Mouse (Mus musculus): ENCODE measurements around the gene Tet3. TPM values are rescaled to one million over a fixed set of nuclear protein-coding genes. Genes with fewer than 3 reads are reported as not detected.
"Not testable (repeated sequence)": the region's sequence is repeated elsewhere in the genome, so short reads cannot be mapped to it uniquely, and the experiment has no call there.

Gene Tet3
- total RNA-seq, 2 experiments from 2014 or later = 86.4 to 87.3 TPM

- peak in 1 of 2 experiments; percentile 45 for DNase-seq (ENCODE audit: low spot score in 2 of 2)
- intact Hi-C loops (cut with DNase I) = loop anchor here (5.0 to 10.0 kb wide), 2 partner anchors 138 to 319 kb away; partner anchors contain the start of gene Slc4a5
Measured at GRCm38 (mm10) chr6:83352666-83353410, 106.0 kb downstream of the Tet3 start.

GRCm38 (mm10) chr6:83351490-83352160 is 107.3 kb downstream of the Tet3 start:
- intact Hi-C loops (cut with DNase I) = loop anchor here (5.0 to 10.0 kb wide), 2 partner anchors 137 to 321 kb away; partner anchors contain the start of gene Slc4a5
- no peak for DNase-seq (ENCODE audit: low spot score in 2 of 2)

- intact Hi-C loops (cut with DNase I) = loop anchor here (5.0 to 10.0 kb wide), 2 partner anchors 136 to 321 kb away; partner anchors contain the start of gene Slc4a5
Measured at GRCm38 (mm10) chr6:83350851-83351405, 108.0 kb downstream of the Tet3 start.

GRCm38 (mm10) chr6:83350172-83350571 is 108.7 kb downstream of the Tet3 start:
- intact Hi-C loops (cut with DNase I) = loop anchor here (5.0 to 10.0 kb wide), 2 partner anchors 135 to 322 kb away; partner anchors contain the start of gene Slc4a5
- no peak for DNase-seq (ENCODE audit: low spot score in 2 of 2)

More at GRCm38 (mm10) chr6:83350851-83351405, 108.0 kb downstream of the Tet3 start:
- DNase-seq (ENCODE audit: low spot score in 2 of 2) = no peak

GRCm38 (mm10) chr6:83349274-83349958 is 109.5 kb downstream of the Tet3 start:
- intact Hi-C loops (cut with DNase I) = loop anchor here (2.0 kb wide), 1 partner anchor 157 kb away; the partner anchor contains the start of gene Dguok

GRCm38 (mm10) chr6:83348873-83349272 is 110.0 kb downstream of the Tet3 start, which contains the start of gene Bola3:
Gene Bola3 (plus strand): TSS chr6:83349147.
- DNase-seq (ENCODE audit: low spot score in 2 of 2) = peak; percentile 39 to 42
- intact Hi-C loops (cut with DNase I) = loop anchor here (2.0 kb wide), 1 partner anchor 158 kb away; the partner anchor contains the start of gene Dguok

More at GRCm38 (mm10) chr6:83349274-83349958, 109.5 kb downstream of the Tet3 start:
- DNase-seq (ENCODE audit: low spot score in 2 of 2) = peak; percentile 86 to 88

- DNase-seq (ENCODE audit: low spot score in 2 of 2) = no peak
- intact Hi-C loops (cut with DNase I) = loop anchor here (2.0 kb wide), 1 partner anchor 159 kb away; the partner anchor contains the start of gene Dguok
Measured at GRCm38 (mm10) chr6:83347916-83348315, 111.0 kb downstream of the Tet3 start.

GRCm38 (mm10) chr6:83345285-83345684 is 113.6 kb downstream of the Tet3 start:
- intact Hi-C loops (cut with DNase I) = not testable (repeated sequence)

GRCm38 (mm10) chr6:83342957-83343356 is 115.9 kb downstream of the Tet3 start:
- intact Hi-C loops (cut with DNase I) = no loop called here

More at GRCm38 (mm10) chr6:83345285-83345684, 113.6 kb downstream of the Tet3 start:
- not testable (repeated sequence) for DNase-seq (ENCODE audit: low spot score in 2 of 2)

GRCm38 (mm10) chr6:83341387-83341786 is 117.5 kb downstream of the Tet3 start:
- no peak for DNase-seq (ENCODE audit: low spot score in 2 of 2)
- intact Hi-C loops (cut with DNase I) = no loop called here

More at GRCm38 (mm10) chr6:83342957-83343356, 115.9 kb downstream of the Tet3 start:
- no peak for DNase-seq (ENCODE audit: low spot score in 2 of 2)

GRCm38 (mm10) chr6:83327591-83328190 is 131.2 kb downstream of the Tet3 start:
- DNase-seq (ENCODE audit: low spot score in 2 of 2) = no peak
- intact Hi-C loops (cut with DNase I) = no loop called here

- intact Hi-C loops (cut with DNase I) = no loop called here
- no peak for DNase-seq (ENCODE audit: low spot score in 2 of 2)
Measured at GRCm38 (mm10) chr6:83326761-83327160, 132.1 kb downstream of the Tet3 start.

- intact Hi-C loops (cut with DNase I) = no loop called here
- no peak for DNase-seq (ENCODE audit: low spot score in 2 of 2)
Measured at GRCm38 (mm10) chr6:83326394-83326736, 132.5 kb downstream of the Tet3 start.

- DNase-seq (ENCODE audit: low spot score in 2 of 2) = peak; percentile 94 to 96
- intact Hi-C loops (cut with DNase I) = no loop called here
Measured at GRCm38 (mm10) chr6:83325525-83326393, 133.1 kb downstream of the Tet3 start, which contains the start of the genes Mthfd2 and Mob1a. Gene Mthfd2 (minus strand): TSS chr6:83325908. Gene Mob1a (plus strand): TSS chr6:83326016.

- intact Hi-C loops (cut with DNase I) = no loop called here
- DNase-seq (ENCODE audit: low spot score in 2 of 2) = no peak
Measured at GRCm38 (mm10) chr6:83323652-83324419, 135.0 kb downstream of the Tet3 start.

- no peak for DNase-seq (ENCODE audit: low spot score in 2 of 2)
- intact Hi-C loops (cut with DNase I) = no loop called here
Measured at GRCm38 (mm10) chr6:83322794-83323193, 136.1 kb downstream of the Tet3 start.

- intact Hi-C loops (cut with DNase I) = no loop called here
- no peak for DNase-seq (ENCODE audit: low spot score in 2 of 2)
Measured at GRCm38 (mm10) chr6:83321927-83322326, 137.0 kb downstream of the Tet3 start.

Data from left cerebral cortex, postnatal 25 days (tissue).